ENCODE assay signal across 1 mouse cellular context in genomic region chr6:23936414-23936813, GRCm38 (mm10).
TF ChIP-seq lines count a peak whose summit lies in the region.

No protein-coding gene starts in this region.

TF ChIP-seq in CH12.LX, 34 proteins besides CTCF, POLR2A, EP300 and RAD21 (continued from another document):
- TF ChIP-seq SMC3 (IDR thresholded peaks at IDR 0.05; ENCODE audit: low read depth, low read length) (no peak), TBP (conservative IDR thresholded peaks at IDR 0.05; ENCODE audit: low read depth, low read length) (no peak), ZKSCAN1 (IDR thresholded peaks at IDR 0.05; ENCODE audit: borderline replicate concordance, low read depth, low read length) (no peak), USF1 (IDR thresholded peaks at IDR 0.05; ENCODE audit: low read depth, low read length) (no peak), ZNF384 (IDR thresholded peaks at IDR 0.05; ENCODE audit: low read depth, low read length) (no peak), KAT2A (IDR thresholded peaks at IDR 0.05; ENCODE audit: insufficient replicate concordance, low read length) (no peak), TCF12 (IDR thresholded peaks at IDR 0.05; ENCODE audit: low read depth, low read length) (no peak), RCOR1 (conservative IDR thresholded peaks at IDR 0.05; ENCODE audit: low read depth, low read length) (no peak), PAX5 (IDR thresholded peaks at IDR 0.05; ENCODE audit: low read length) (no peak)
